Mouse (Mus musculus) erythroblast, embryonic 14.5 days (primary cell): ENCODE results near the gene Vinac1.

ENCODE experiments used
- GATA1 ChIP-seq: IDR thresholded peaks from 2 replicates; pipeline ENCODE4 v1.6.1; 2012; ENCODE audit warnings: low read length, inconsistent platforms, mixed read lengths
- TAL1 ChIP-seq: IDR thresholded peaks from 3 replicates; pipeline ENCODE4 v1.6.1; 2012; ENCODE audit warnings: low read length, inconsistent platforms, mixed read lengths

- TF ChIP-seq TAL1: no peak
- no peak for TF ChIP-seq GATA1
Observed at GRCm38 (mm10) chr2:129035381-129035780, 12.6 kb downstream of the Vinac1 start.
